Mouse (Mus musculus): ENCODE data around the gene Zdhhc20. TPM values are rescaled to one million over a fixed set of nuclear protein-coding genes. Genes with fewer than 3 reads are reported as not detected.

Gene Zdhhc20
- polyA plus RNA-seq, 1 experiment from 2014 or later, result 57.2 TPM

GRCm38 (mm10) chr14:57825788-57826751, 64.0 kb downstream of the Zdhhc20 start, which contains the start of the genes Ska3 and Mrpl57:
Gene Ska3, minus strand, starts transcription at chr14:57826185.
Gene Mrpl57, plus strand, starts transcription at chr14:57826234.
- WGBS, result under 1% methylated on average over 96 of the region's 96 CpGs
- DNase-seq (ENCODE audit: low spot score), result peak; percentile 95

GRCm38 (mm10) chr14:57820839-57821238, 69.2 kb downstream of the Zdhhc20 start:
- no peak overlapping the region for H3K4me2 ChIP-seq (replicated peaks; ENCODE audit: low read depth, low read length)
- no peak overlapping the region for H3K4me3 ChIP-seq (ENCODE audit: low read depth, low read length)
- H3K27me3 ChIP-seq (replicated peaks; ENCODE audit: insufficient read depth, low read length), result no peaks in the 10 kb centered on the region
- TF ChIP-seq EP300 (IDR thresholded peaks at IDR 0.05), result no peak
- no peak for TF ChIP-seq CTCF (IDR thresholded peaks at IDR 0.05)
- H3K4me1 ChIP-seq (ENCODE audit: insufficient read depth, low read depth, low read length), result no peaks in the 10 kb centered on the region
- ATAC-seq (no peak), DNase-seq (ENCODE audit: low spot score) (no peak)
- H3K36me3 ChIP-seq (ENCODE audit: insufficient read depth, low read length), result no peaks in the 10 kb centered on the region
- no peak overlapping the region for H3K27ac ChIP-seq (ENCODE audit: low read length)
- no peaks in the 10 kb centered on the region for H3K9me3 ChIP-seq (ENCODE audit: low read length)
- no peak overlapping the region for H3K9ac ChIP-seq (replicated peaks; ENCODE audit: low read depth)
- WGBS, result 81% methylated on average over 4 of the region's 4 CpGs

More at GRCm38 (mm10) chr14:57825788-57826751, 64.0 kb downstream of the Zdhhc20 start, which contains the start of the genes Ska3 and Mrpl57:
- Histone ChIP-seq H3K9me3 (ENCODE audit: low read length) (no peaks in the 10 kb centered on the region), H3K4me2 (replicated peaks; ENCODE audit: low read depth, low read length) (peak within 1 kb of the TSS; percentile 86), H3K36me3 (ENCODE audit: insufficient read depth, low read length) (no peaks in the 10 kb centered on the region), H3K4me1 (ENCODE audit: insufficient read depth, low read depth, low read length) (peaks cover 6% of the 10 kb centered on the region; the same call in 1 of the 2 replicates), H3K27me3 (replicated peaks; ENCODE audit: insufficient read depth, low read length) (no peaks in the 10 kb centered on the region), H3K4me3 (ENCODE audit: low read depth, low read length) (peak within 1 kb of the TSS; percentile 82), H3K27ac (ENCODE audit: low read length) (peak within 1 kb of the TSS; percentile 94), H3K9ac (replicated peaks; ENCODE audit: low read depth) (peak within 1 kb of the TSS; percentile 82)
- TF ChIP-seq CTCF (IDR thresholded peaks at IDR 0.05) (peak; percentile 39), EP300 (IDR thresholded peaks at IDR 0.05) (no peak)
- peak; percentile 98 for ATAC-seq

- H3K4me3 ChIP-seq (ENCODE audit: low read depth, low read length), result no peak overlapping the region
- ATAC-seq, result no peak
- DNase-seq (ENCODE audit: low spot score), result no peak
- 93% methylated on average over 5 of the region's 5 CpGs for WGBS
- H3K4me1 ChIP-seq (ENCODE audit: insufficient read depth, low read depth, low read length), result peaks cover 3% of the 10 kb centered on the region; the same call in 1 of the 2 replicates
- no peak overlapping the region for H3K27ac ChIP-seq (ENCODE audit: low read length)
- no peak overlapping the region for H3K4me2 ChIP-seq (replicated peaks; ENCODE audit: low read depth, low read length)
- no peak overlapping the region for H3K9ac ChIP-seq (replicated peaks; ENCODE audit: low read depth)
- no peak for TF ChIP-seq CTCF (IDR thresholded peaks at IDR 0.05)
- no peaks in the 10 kb centered on the region for H3K9me3 ChIP-seq (ENCODE audit: low read length)
- no peaks in the 10 kb centered on the region for H3K27me3 ChIP-seq (replicated peaks; ENCODE audit: insufficient read depth, low read length)
- H3K36me3 ChIP-seq (ENCODE audit: insufficient read depth, low read length), result 0 out of 2 replicates have a peak, but pooled peaks cover under 1% of the 10 kb centered on the region
Observed at GRCm38 (mm10) chr14:57811844-57812243, 78.2 kb downstream of the Zdhhc20 start.

DNA sequence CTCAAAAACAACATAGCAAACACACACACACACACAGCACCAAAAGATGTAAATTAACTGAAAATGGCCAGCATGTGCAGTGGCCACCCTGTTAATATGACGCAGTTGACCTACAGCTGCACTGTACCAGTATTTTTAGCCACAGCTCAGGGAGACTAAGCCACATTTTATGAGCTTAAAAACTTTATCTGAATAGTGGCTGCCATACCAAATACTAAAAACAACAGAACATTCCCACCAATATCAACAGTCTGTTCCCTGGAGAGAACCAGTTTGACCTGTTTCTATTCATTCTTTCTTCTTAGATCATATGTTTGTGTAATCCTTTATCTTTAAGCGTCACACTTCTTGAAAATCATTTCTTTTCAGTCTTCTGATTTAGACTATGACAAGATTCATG, 79.2 kb downstream of the Zdhhc20 start:
- H3K4me3 ChIP-seq (ENCODE audit: low read depth, low read length), result no peak overlapping the region
- TF ChIP-seq EP300 (IDR thresholded peaks at IDR 0.05) (peak; percentile 42), CTCF (IDR thresholded peaks at IDR 0.05) (no peak)
- H3K4me1 ChIP-seq (ENCODE audit: insufficient read depth, low read depth, low read length), result peaks cover 3% of the 10 kb centered on the region; the same call in 1 of the 2 replicates
- H3K4me2 ChIP-seq (replicated peaks; ENCODE audit: low read depth, low read length), result no peak overlapping the region
- H3K27ac ChIP-seq (ENCODE audit: low read length), result peak overlapping the region; percentile 59
- ATAC-seq (peak; percentile 56), DNase-seq (ENCODE audit: low spot score) (peak; percentile 64)
- H3K36me3 ChIP-seq (ENCODE audit: insufficient read depth, low read length), result 0 out of 2 replicates have a peak, but pooled peaks cover 3% of the 10 kb centered on the region
- WGBS, result 76% methylated on average over 2 of the region's 2 CpGs
- no peaks in the 10 kb centered on the region for H3K9me3 ChIP-seq (ENCODE audit: low read length)
- H3K9ac ChIP-seq (replicated peaks; ENCODE audit: low read depth), result no peak overlapping the region
- H3K27me3 ChIP-seq (replicated peaks; ENCODE audit: insufficient read depth, low read length), result no peaks in the 10 kb centered on the region

DNA sequence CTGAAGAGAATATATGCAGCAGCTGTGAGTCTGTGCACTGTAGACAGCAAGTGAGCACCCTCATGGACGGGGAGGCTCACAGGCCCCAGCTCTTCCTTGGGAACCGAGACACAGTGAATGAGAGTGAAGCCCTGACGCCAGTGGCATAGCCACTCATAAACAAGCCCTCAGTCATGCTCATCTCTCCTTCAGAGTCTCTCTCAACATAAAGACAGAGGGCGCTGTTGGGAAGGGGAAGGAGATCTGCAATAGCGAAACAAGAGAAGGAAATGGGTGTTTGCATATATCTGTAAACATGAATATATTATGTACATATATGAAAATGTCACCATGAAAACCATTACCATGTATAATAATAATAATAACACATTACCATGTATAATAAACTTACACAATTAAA, 81.5 kb downstream of the Zdhhc20 start:
- DNase-seq (ENCODE audit: low spot score) (peak; percentile 77), ATAC-seq (peak; percentile 65)
- TF ChIP-seq EP300 (IDR thresholded peaks at IDR 0.05) (0 out of 2 replicates have a peak, but pooled peaks have one; percentile 22), CTCF (IDR thresholded peaks at IDR 0.05) (peak; percentile 84)
- H3K27me3 ChIP-seq (replicated peaks; ENCODE audit: insufficient read depth, low read length), result no peaks in the 10 kb centered on the region
- no peak overlapping the region for H3K4me2 ChIP-seq (replicated peaks; ENCODE audit: low read depth, low read length)
- 0 out of 2 replicates have a peak, but pooled peaks cover 3% of the 10 kb centered on the region for H3K36me3 ChIP-seq (ENCODE audit: insufficient read depth, low read length)
- H3K27ac ChIP-seq (ENCODE audit: low read length), result no peak overlapping the region
- no peak overlapping the region for H3K4me3 ChIP-seq (ENCODE audit: low read depth, low read length)
- no peaks in the 10 kb centered on the region for H3K9me3 ChIP-seq (ENCODE audit: low read length)
- peaks cover 3% of the 10 kb centered on the region; the same call in 1 of the 2 replicates for H3K4me1 ChIP-seq (ENCODE audit: insufficient read depth, low read depth, low read length)
- 61% methylated on average over 5 of the region's 5 CpGs for WGBS
- H3K9ac ChIP-seq (replicated peaks; ENCODE audit: low read depth), result no peak overlapping the region

DNA sequence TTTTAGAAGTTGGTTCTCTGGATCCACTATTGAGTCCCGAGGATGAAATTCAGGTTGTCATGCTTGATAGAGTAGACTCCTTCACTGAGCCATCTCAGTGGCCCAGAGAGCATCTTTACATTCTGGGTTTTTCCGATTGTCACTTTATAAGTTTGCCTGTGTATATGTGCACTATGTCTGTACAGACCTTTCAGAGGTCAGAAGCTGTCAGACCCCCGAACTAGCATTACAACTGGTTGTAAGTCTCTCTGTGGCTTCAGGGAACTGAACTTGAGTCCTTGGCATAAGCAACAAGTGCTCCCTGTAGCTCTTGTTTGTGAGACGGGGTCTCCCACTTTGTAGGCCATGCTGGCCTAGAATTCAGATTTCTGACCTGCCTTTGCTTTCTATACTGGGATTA, 86.3 kb downstream of the Zdhhc20 start:
- ATAC-seq (no peak), DNase-seq (ENCODE audit: low spot score) (no peak)
- Histone ChIP-seq H3K4me2 (replicated peaks; ENCODE audit: low read depth, low read length) (no peak overlapping the region), H3K36me3 (ENCODE audit: insufficient read depth, low read length) (peaks cover 12% of the 10 kb centered on the region; the same call in 1 of the 2 replicates), H3K9me3 (ENCODE audit: low read length) (no peaks in the 10 kb centered on the region), H3K4me1 (ENCODE audit: insufficient read depth, low read depth, low read length) (peaks cover 9% of the 10 kb centered on the region; the same call in 1 of the 2 replicates), H3K4me3 (ENCODE audit: low read depth, low read length) (no peak overlapping the region), H3K27ac (ENCODE audit: low read length) (no peak overlapping the region), H3K27me3 (replicated peaks; ENCODE audit: insufficient read depth, low read length) (no peaks in the 10 kb centered on the region), H3K9ac (replicated peaks; ENCODE audit: low read depth) (no peak overlapping the region)
- WGBS, result 83% methylated on average over 4 of the region's 4 CpGs
- no peak for TF ChIP-seq CTCF (IDR thresholded peaks at IDR 0.05)
- TF ChIP-seq EP300 (IDR thresholded peaks at IDR 0.05), result no peak
